Mouse (Mus musculus) hindbrain, embryonic 14.5 days (tissue): Measurements from ENCODE around the gene Cep112. TPM values are rescaled to one million over a fixed set of nuclear protein-coding genes. Genes with fewer than 3 reads are reported as not detected.

Experiments used
- ATAC-seq: fragments of 200-750 bp; cut with Nextera tagmentation; 2 replicates; pipeline ENCODE4 v1.8.0; 2017; ENCODE audit warnings: moderate number of reproducible peaks, mild to moderate bottlenecking, moderate TSS enrichment, moderate library complexity; ENCODE audit not compliant: low FRiP score
- DNase-seq: peaks from one replicate; pipeline ENCODE4 v3.0.0-alpha.2; 2015; ENCODE audit warnings: low spot score
- H3K27ac ChIP-seq: fragments of 300-500 bp; sonication (generic); 2 replicates; pipeline ENCODE4 v1.5.1; 2014; ENCODE audit warnings: mild to moderate bottlenecking, moderate library complexity
- H3K27me3 ChIP-seq: fragments of 300-500 bp; sonication (generic); 2 replicates; pipeline ENCODE4 v1.6.1; 2014; ENCODE audit warnings: mild to moderate bottlenecking, low read length, mixed read lengths; ENCODE audit not compliant: control insufficient read depth, insufficient read depth
- H3K36me3 ChIP-seq: fragments of 300-500 bp; sonication (generic); replicated peaks from 2 replicates; pipeline ENCODE4 v1.6.1; 2014; ENCODE audit not compliant: control insufficient read depth, insufficient read depth
- H3K4me1 ChIP-seq: fragments of 300-500 bp; sonication (generic); replicated peaks from 2 replicates; pipeline ENCODE4 v1.6.1; 2014; ENCODE audit warnings: antibody characterized with exemption, low read length, mixed read lengths; ENCODE audit not compliant: control insufficient read depth, insufficient read depth
- H3K4me2 ChIP-seq: fragments of 300-500 bp; sonication (generic); replicated peaks from 2 replicates; pipeline ENCODE4 v1.6.1; 2014; ENCODE audit warnings: mild to moderate bottlenecking, moderate library complexity
- H3K4me3 ChIP-seq: fragments of 300-500 bp; sonication (generic); replicated peaks from 2 replicates; pipeline ENCODE4 v1.5.1; 2014; ENCODE audit warnings: mild to moderate bottlenecking, low read length
- H3K9ac ChIP-seq: fragments of 300-500 bp; sonication (generic); 2 replicates; pipeline ENCODE4 v1.6.1; 2014
- H3K9me3 ChIP-seq: fragments of 300-500 bp; sonication (generic); 2 replicates; pipeline ENCODE4 v1.6.1; 2016; ENCODE audit warnings: low read length; ENCODE audit not compliant: control insufficient read depth
- WGBS: fragments of 180-500 bp; shearing (Covaris S2); extraction: QIAGEN DNeasy Blood & Tissue Kit; methylation state at CpG from one replicate; pipeline ENCODE4 v1.1.7; 2014; 5-methylcytosine and 5-hydroxymethylcytosine counted together
- polyA plus RNA-seq: library from polyadenylated mRNA; unstranded; fragments of >200 nt; fragmentation: Nextera tagmentation; extraction: Ambion mirVana; gene quantifications from 2 replicates; pipeline ENCODE4 v1.2.1, GENCODE M21; 2014

Cep112 gene
- polyA plus RNA-seq, 1 experiment from 2014 or later = 9.6 TPM

- Histone ChIP-seq H3K27me3 (no peaks in the 10 kb centered on the region), H3K9ac (no peak overlapping the region), H3K36me3 (no peaks in the 10 kb centered on the region), H3K9me3 (no peaks in the 10 kb centered on the region), H3K4me3 (no peak overlapping the region), H3K27ac (no peak overlapping the region), H3K4me2 (no peak overlapping the region), H3K4me1 (peaks cover 21% of the 10 kb centered on the region)
- WGBS = 35% methylated on average over 10 of the region's 10 CpGs
- ATAC-seq = no peak
- DNase-seq = no peak
Measured at GRCm38 (mm10) chr11:108893855-108894510, 469.0 kb downstream of the Cep112 start.

GRCm38 (mm10) chr11:108897034-108897433, 472.0 kb downstream of the Cep112 start:
- WGBS = 87% methylated on average over 4 of the region's 4 CpGs
- Histone ChIP-seq H3K4me3 (no peak overlapping the region), H3K4me1 (peaks cover 4% of the 10 kb centered on the region; the same call in 1 of the 2 replicates), H3K36me3 (no peaks in the 10 kb centered on the region), H3K27me3 (no peaks in the 10 kb centered on the region), H3K9ac (no peak overlapping the region), H3K4me2 (no peak overlapping the region), H3K27ac (no peak overlapping the region), H3K9me3 (no peaks in the 10 kb centered on the region)
- no peak for ATAC-seq
- DNase-seq = no peak

- Histone ChIP-seq H3K4me2 (no peak overlapping the region), H3K9ac (no peak overlapping the region), H3K4me1 (peaks cover 4% of the 10 kb centered on the region; the same call in 1 of the 2 replicates), H3K27ac (no peak overlapping the region), H3K9me3 (no peaks in the 10 kb centered on the region), H3K36me3 (no peaks in the 10 kb centered on the region), H3K4me3 (no peak overlapping the region), H3K27me3 (no peaks in the 10 kb centered on the region)
- 83% methylated on average over 9 of the region's 9 CpGs for WGBS
- DNase-seq (no peak), ATAC-seq (no peak)
Measured at GRCm38 (mm10) chr11:108898063-108898462, 473.1 kb downstream of the Cep112 start.

DNA sequence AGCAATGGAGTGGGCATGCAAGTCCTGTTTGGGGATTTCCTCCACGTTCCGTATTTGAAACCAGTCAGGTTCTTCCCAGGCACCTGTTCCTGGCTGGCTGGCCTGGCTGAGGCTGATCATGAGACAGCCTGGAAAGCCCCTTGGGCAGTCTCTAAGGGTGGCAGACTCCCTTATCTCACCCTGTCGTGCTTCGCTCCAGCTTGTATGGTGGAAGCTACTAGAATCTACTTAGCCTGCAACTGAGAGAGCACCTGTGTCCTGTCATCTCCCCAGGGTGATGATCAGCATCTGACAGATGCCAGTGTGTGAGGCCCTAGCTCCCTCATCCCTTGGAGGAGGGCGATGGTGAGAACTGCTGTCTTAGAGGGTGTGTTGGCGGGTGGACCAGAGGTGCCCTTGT, 473.5 kb downstream of the Cep112 start:
- Histone ChIP-seq H3K36me3 (no peaks in the 10 kb centered on the region), H3K9ac (no peak overlapping the region), H3K4me3 (no peak overlapping the region), H3K9me3 (no peaks in the 10 kb centered on the region), H3K27me3 (no peaks in the 10 kb centered on the region), H3K4me2 (no peak overlapping the region), H3K27ac (no peak overlapping the region), H3K4me1 (peaks cover 4% of the 10 kb centered on the region; the same call in 1 of the 2 replicates)
- no peak for DNase-seq
- ATAC-seq = no peak
- 80% methylated on average over 6 of the region's 6 CpGs for WGBS

DNA sequence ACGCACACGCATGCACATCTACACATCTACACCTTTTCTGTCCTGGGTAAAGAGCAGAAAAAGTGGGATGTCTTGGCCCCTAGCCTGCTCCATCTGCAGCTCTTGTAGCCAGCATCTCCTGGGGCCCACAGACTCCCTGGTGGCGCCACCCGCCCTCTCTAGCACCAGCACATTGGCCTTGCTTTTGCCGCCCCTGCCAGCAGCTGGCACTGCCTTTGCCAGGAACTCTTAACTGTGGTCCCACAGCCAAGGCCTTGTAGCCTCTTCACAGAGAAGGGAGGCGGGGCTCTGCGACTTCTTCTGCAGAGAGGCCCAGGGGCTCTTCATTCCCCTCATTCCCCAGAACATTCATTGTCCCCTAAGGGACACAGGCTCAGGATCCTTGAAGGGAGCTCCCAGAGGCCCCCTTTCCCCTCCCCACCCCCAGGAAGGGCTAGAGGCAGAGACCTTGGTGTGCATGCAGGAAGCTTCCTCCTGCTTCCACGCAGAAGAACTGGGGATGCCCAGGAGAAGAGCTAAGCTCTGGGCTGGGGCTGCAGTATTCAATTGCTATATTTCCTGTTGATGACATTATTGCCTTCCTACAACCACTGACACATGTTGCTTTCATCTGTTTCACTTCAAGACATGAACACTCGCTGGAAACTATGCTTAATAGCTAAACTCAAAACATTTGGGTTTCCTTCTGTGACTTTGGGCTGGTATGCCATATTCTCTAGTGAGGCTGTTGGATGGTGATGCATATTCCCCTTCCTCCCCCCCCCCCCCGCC, 475.9 kb downstream of the Cep112 start:
- H3K27ac ChIP-seq = no peak overlapping the region
- no peak overlapping the region for H3K4me3 ChIP-seq
- no peak for ATAC-seq
- H3K27me3 ChIP-seq = no peaks in the 10 kb centered on the region
- H3K4me2 ChIP-seq = no peak overlapping the region
- DNase-seq = no peak
- no peak overlapping the region for H3K9ac ChIP-seq
- WGBS = 82% methylated on average over 9 of the region's 10 CpGs
- H3K36me3 ChIP-seq = no peaks in the 10 kb centered on the region
- H3K9me3 ChIP-seq = no peaks in the 10 kb centered on the region
- peaks cover 4% of the 10 kb centered on the region; the same call in 1 of the 2 replicates for H3K4me1 ChIP-seq

DNA sequence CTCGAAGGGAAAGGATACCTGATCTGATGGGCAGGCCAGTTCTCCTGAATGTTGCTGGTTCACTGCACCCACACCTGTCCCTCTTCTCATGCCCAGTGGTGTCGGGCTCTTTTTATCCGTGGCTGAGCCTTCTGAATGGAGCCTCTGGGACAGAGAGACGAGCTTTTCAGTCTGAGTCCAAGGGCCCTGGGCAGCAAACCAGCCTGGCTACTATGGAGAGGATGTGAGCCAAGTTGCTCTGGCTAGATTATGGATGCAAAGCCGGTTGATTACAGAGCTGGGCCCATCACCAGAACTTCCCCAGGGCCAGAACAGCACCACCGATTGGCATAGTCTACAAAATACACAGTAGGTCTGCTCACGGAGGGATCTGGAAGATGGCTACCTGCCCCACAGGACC, 476.7 kb downstream of the Cep112 start:
- WGBS = 74% methylated on average over 7 of the region's 7 CpGs
- H3K4me1 ChIP-seq = peaks cover 4% of the 10 kb centered on the region; the same call in 1 of the 2 replicates
- H3K27ac ChIP-seq = no peak overlapping the region
- no peak overlapping the region for H3K4me2 ChIP-seq
- no peaks in the 10 kb centered on the region for H3K27me3 ChIP-seq
- no peak for ATAC-seq
- no peak for DNase-seq
- no peaks in the 10 kb centered on the region for H3K9me3 ChIP-seq
- H3K4me3 ChIP-seq = no peak overlapping the region
- H3K9ac ChIP-seq = no peak overlapping the region
- H3K36me3 ChIP-seq = no peaks in the 10 kb centered on the region

DNA sequence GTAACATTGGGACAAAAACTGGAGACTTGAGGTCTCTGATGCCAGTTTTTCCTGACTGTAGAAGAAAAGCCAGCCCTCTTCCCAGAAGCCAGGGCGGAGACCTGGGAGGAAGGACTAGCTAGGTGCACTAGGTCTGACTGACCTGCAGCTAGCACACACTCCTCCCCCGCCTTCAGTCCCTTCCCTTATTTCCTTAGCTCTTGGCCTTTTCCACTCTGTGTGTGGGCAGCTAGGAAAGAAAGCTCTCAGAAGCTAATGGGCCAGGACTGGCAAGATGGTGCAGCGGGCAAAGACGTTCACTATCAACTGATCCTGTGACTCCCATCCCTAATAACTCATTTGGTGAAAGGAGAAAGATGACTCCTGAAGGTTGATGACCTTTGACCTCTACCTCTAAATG, 477.3 kb downstream of the Cep112 start:
- Histone ChIP-seq H3K4me1 (peaks cover 4% of the 10 kb centered on the region; the same call in 1 of the 2 replicates), H3K36me3 (no peaks in the 10 kb centered on the region), H3K4me2 (no peak overlapping the region), H3K9me3 (no peaks in the 10 kb centered on the region), H3K4me3 (no peak overlapping the region), H3K27me3 (no peaks in the 10 kb centered on the region), H3K27ac (no peak overlapping the region), H3K9ac (no peak overlapping the region)
- 83% methylated on average over 4 of the region's 4 CpGs for WGBS
- DNase-seq (no peak), ATAC-seq (no peak)

GRCm38 (mm10) chr11:108906590-108907254, 481.7 kb downstream of the Cep112 start:
- Histone ChIP-seq H3K4me2 (no peak overlapping the region), H3K27ac (no peak overlapping the region), H3K36me3 (no peaks in the 10 kb centered on the region), H3K9me3 (no peaks in the 10 kb centered on the region), H3K4me3 (no peak overlapping the region), H3K27me3 (peaks cover 14% of the 10 kb centered on the region; the same call in 1 of the 2 replicates), H3K9ac (no peak overlapping the region), H3K4me1 (no peaks in the 10 kb centered on the region)
- ATAC-seq = no peak
- DNase-seq = no peak
- WGBS = 79% methylated on average over 7 of the region's 7 CpGs
